Mouse (Mus musculus) midbrain, embryonic 16.5 days (tissue): ENCODE measurements around the gene Rnaseh2b. TPM values are rescaled to one million over a fixed set of nuclear protein-coding genes. Genes with fewer than 3 reads are reported as not detected.

ENCODE experiments used
- ATAC-seq: fragments of 200-750 bp; cut with Nextera tagmentation; 2 replicates; pipeline ENCODE4 v1.8.0; 2017; ENCODE audit warnings: moderate TSS enrichment
- H3K27ac ChIP-seq: fragments of 300-500 bp; sonication (generic); 2 replicates; pipeline ENCODE4 v1.5.1; 2014; ENCODE audit warnings: mild to moderate bottlenecking, low read length, mixed read lengths
- H3K27me3 ChIP-seq: fragments of 300-500 bp; sonication (generic); 2 replicates; pipeline ENCODE4 v1.6.1; 2014; ENCODE audit warnings: low read depth, low read length, mixed read lengths; ENCODE audit not compliant: control insufficient read depth, insufficient read depth
- H3K36me3 ChIP-seq: fragments of 300-500 bp; sonication (generic); 2 replicates; pipeline ENCODE4 v1.6.1; 2014; ENCODE audit warnings: mild to moderate bottlenecking, low read length, moderate library complexity, mixed read lengths; ENCODE audit not compliant: control insufficient read depth, insufficient read depth
- H3K4me1 ChIP-seq: fragments of 300-500 bp; sonication (generic); 2 replicates; pipeline ENCODE4 v1.6.1; 2014; ENCODE audit warnings: mild to moderate bottlenecking, low read length, mixed read lengths; ENCODE audit not compliant: control insufficient read depth, insufficient read depth
- H3K4me2 ChIP-seq: fragments of 300-500 bp; sonication (generic); 2 replicates; pipeline ENCODE4 v1.6.1; 2014; ENCODE audit warnings: mild to moderate bottlenecking, low read length, mixed read lengths
- H3K4me3 ChIP-seq: fragments of 300-500 bp; sonication (generic); 2 replicates; pipeline ENCODE4 v1.5.1; 2014; ENCODE audit warnings: low read depth, mild to moderate bottlenecking, low read length, moderate library complexity, mixed read lengths
- H3K9ac ChIP-seq: fragments of 300-500 bp; sonication (generic); 2 replicates; pipeline ENCODE4 v1.6.1; 2014; ENCODE audit warnings: low read depth, low read length, mixed read lengths
- H3K9me3 ChIP-seq: fragments of 300-500 bp; sonication (generic); replicated peaks from 2 replicates; pipeline ENCODE4 v1.6.1; 2014; ENCODE audit warnings: mild to moderate bottlenecking, low read length, mixed read lengths; ENCODE audit not compliant: control insufficient read depth, poor library complexity, severe bottlenecking
- WGBS: fragments of 180-500 bp; shearing (Covaris S2); extraction: QIAGEN DNeasy Blood & Tissue Kit; methylation state at CpG from one replicate; pipeline ENCODE4 v1.1.7; 2014; 5-methylcytosine and 5-hydroxymethylcytosine counted together
- polyA plus RNA-seq: library from polyadenylated mRNA; unstranded; fragments of >200 nt; fragmentation: Nextera tagmentation; extraction: Ambion mirVana; gene quantifications from 2 replicates; pipeline ENCODE4 v1.2.1, GENCODE M21; 2015

Gene Rnaseh2b
- polyA plus RNA-seq, 1 experiment from 2014 or later: 32.0 TPM

- Histone ChIP-seq H3K27me3 (no peaks in the 10 kb centered on the region), H3K9ac (no peak overlapping the region), H3K4me2 (no peak overlapping the region), H3K36me3 (no peaks in the 10 kb centered on the region), H3K27ac (no peak overlapping the region; the same call in 1 of the 2 replicates), H3K9me3 (no peaks in the 10 kb centered on the region), H3K4me1 (0 out of 2 replicates have a peak, but pooled peaks cover 2% of the 10 kb centered on the region), H3K4me3 (no peak overlapping the region)
- no peak for ATAC-seq
- WGBS: 77% methylated on average over 10 of the region's 10 CpGs
Measured at GRCm38 (mm10) chr14:62342643-62343144, 50.3 kb downstream of the Rnaseh2b start.

GRCm38 (mm10) chr14:62346570-62346969, 54.2 kb downstream of the Rnaseh2b start:
- no peaks in the 10 kb centered on the region for H3K27me3 ChIP-seq
- WGBS: 45% methylated on average over 11 of the region's 11 CpGs
- H3K4me3 ChIP-seq: no peak overlapping the region
- no peak for ATAC-seq
- no peak overlapping the region for H3K9ac ChIP-seq
- H3K4me2 ChIP-seq: no peak overlapping the region
- no peak overlapping the region for H3K27ac ChIP-seq
- no peaks in the 10 kb centered on the region for H3K9me3 ChIP-seq
- H3K4me1 ChIP-seq: 0 out of 2 replicates have a peak, but pooled peaks cover 2% of the 10 kb centered on the region
- H3K36me3 ChIP-seq: no peaks in the 10 kb centered on the region

GRCm38 (mm10) chr14:62347103-62347502, 54.7 kb downstream of the Rnaseh2b start:
- H3K27ac ChIP-seq: no peak overlapping the region
- no peak overlapping the region for H3K9ac ChIP-seq
- H3K36me3 ChIP-seq: no peaks in the 10 kb centered on the region
- WGBS: 67% methylated on average over 7 of the region's 7 CpGs
- no peak overlapping the region for H3K4me3 ChIP-seq
- no peaks in the 10 kb centered on the region for H3K27me3 ChIP-seq
- ATAC-seq: no peak
- H3K4me1 ChIP-seq: 0 out of 2 replicates have a peak, but pooled peaks cover 2% of the 10 kb centered on the region
- no peaks in the 10 kb centered on the region for H3K9me3 ChIP-seq
- H3K4me2 ChIP-seq: no peak overlapping the region

- Histone ChIP-seq H3K4me1 (0 out of 2 replicates have a peak, but pooled peaks cover 2% of the 10 kb centered on the region), H3K27ac (no peak overlapping the region), H3K9me3 (no peaks in the 10 kb centered on the region), H3K27me3 (no peaks in the 10 kb centered on the region), H3K9ac (no peak overlapping the region), H3K4me3 (no peak overlapping the region), H3K4me2 (no peak overlapping the region), H3K36me3 (no peaks in the 10 kb centered on the region)
- WGBS: 91% methylated on average over 5 of the region's 5 CpGs
- no peak for ATAC-seq
Measured at GRCm38 (mm10) chr14:62349786-62350185, 57.4 kb downstream of the Rnaseh2b start.

GRCm38 (mm10) chr14:62350186-62350585, 57.8 kb downstream of the Rnaseh2b start:
- no peaks in the 10 kb centered on the region for H3K27me3 ChIP-seq
- H3K4me1 ChIP-seq: 0 out of 2 replicates have a peak, but pooled peaks cover 2% of the 10 kb centered on the region
- H3K27ac ChIP-seq: no peak overlapping the region
- H3K36me3 ChIP-seq: no peaks in the 10 kb centered on the region
- no peak for ATAC-seq
- H3K9ac ChIP-seq: no peak overlapping the region
- H3K4me3 ChIP-seq: no peak overlapping the region
- WGBS: 82% methylated on average over 4 of the region's 4 CpGs
- no peak overlapping the region for H3K4me2 ChIP-seq
- no peaks in the 10 kb centered on the region for H3K9me3 ChIP-seq

- Histone ChIP-seq H3K36me3 (no peaks in the 10 kb centered on the region), H3K4me1 (0 out of 2 replicates have a peak, but pooled peaks cover 2% of the 10 kb centered on the region), H3K4me3 (no peak overlapping the region), H3K27me3 (no peaks in the 10 kb centered on the region), H3K9me3 (no peaks in the 10 kb centered on the region), H3K27ac (no peak overlapping the region), H3K9ac (no peak overlapping the region), H3K4me2 (no peak overlapping the region)
- no peak for ATAC-seq
- 92% methylated on average over 3 of the region's 3 CpGs for WGBS
Measured at GRCm38 (mm10) chr14:62350890-62351289, 58.5 kb downstream of the Rnaseh2b start.

GRCm38 (mm10) chr14:62353372-62353771, 61.0 kb downstream of the Rnaseh2b start:
- H3K27ac ChIP-seq: no peak overlapping the region
- 54% methylated on average over 9 of the region's 9 CpGs for WGBS
- H3K4me1 ChIP-seq: no peaks in the 10 kb centered on the region
- no peak overlapping the region for H3K9ac ChIP-seq
- H3K4me2 ChIP-seq: no peak overlapping the region
- H3K4me3 ChIP-seq: no peak overlapping the region
- no peak for ATAC-seq
- H3K9me3 ChIP-seq: no peaks in the 10 kb centered on the region
- no peaks in the 10 kb centered on the region for H3K36me3 ChIP-seq
- H3K27me3 ChIP-seq: no peaks in the 10 kb centered on the region

GRCm38 (mm10) chr14:62353793-62354192, 61.4 kb downstream of the Rnaseh2b start:
- Histone ChIP-seq H3K36me3 (no peaks in the 10 kb centered on the region), H3K9ac (no peak overlapping the region), H3K27me3 (no peaks in the 10 kb centered on the region), H3K4me1 (no peaks in the 10 kb centered on the region), H3K9me3 (no peaks in the 10 kb centered on the region), H3K4me3 (no peak overlapping the region), H3K4me2 (no peak overlapping the region), H3K27ac (no peak overlapping the region)
- ATAC-seq: no peak
- 93% methylated on average over 5 of the region's 5 CpGs for WGBS

GRCm38 (mm10) chr14:62355201-62355600, 62.8 kb downstream of the Rnaseh2b start:
- 90% methylated on average over 7 of the region's 7 CpGs for WGBS
- H3K9ac ChIP-seq: no peak overlapping the region
- no peaks in the 10 kb centered on the region for H3K4me1 ChIP-seq
- no peaks in the 10 kb centered on the region for H3K27me3 ChIP-seq
- H3K36me3 ChIP-seq: no peaks in the 10 kb centered on the region
- H3K4me2 ChIP-seq: no peak overlapping the region
- H3K4me3 ChIP-seq: no peak overlapping the region
- H3K27ac ChIP-seq: no peak overlapping the region
- no peak for ATAC-seq
- no peaks in the 10 kb centered on the region for H3K9me3 ChIP-seq
